ENCODE assay signal across 8 mouse cellular contexts in the genomic region with DNA sequence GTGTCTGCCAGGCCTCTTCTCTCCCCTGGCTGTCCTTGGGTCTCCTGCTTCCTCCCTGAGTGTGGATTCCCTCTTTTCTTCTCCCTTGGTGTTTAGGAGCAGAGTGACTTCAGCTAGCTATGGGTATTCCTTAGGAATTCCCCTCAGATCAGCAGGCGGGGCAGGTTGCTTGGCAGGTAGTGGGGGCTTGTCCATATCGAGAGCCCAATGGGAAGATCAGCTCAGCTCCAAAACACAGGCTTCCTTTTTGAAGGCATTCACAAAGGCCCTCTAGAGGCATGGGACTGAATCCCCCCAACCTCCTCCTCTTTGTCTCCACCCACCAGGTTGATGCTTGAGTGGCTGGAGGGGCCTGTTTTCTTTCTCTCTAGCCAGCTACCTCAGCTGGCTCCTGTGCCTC. TPM values are rescaled to one million over a fixed set of nuclear protein-coding genes. Genes with fewer than 3 reads are reported as not detected.
A peak's percentile ranks its signal among the peaks of the same experiment; 100 is the strongest.
DNase-seq lines count a peak whose midpoint lies in the region; ATAC-seq and TF ChIP-seq lines count a peak whose summit lies in the region.

No protein-coding gene starts in this region.

- TF ChIP-seq CTCF in C2C12 (IDR thresholded peaks at IDR 0.05; ENCODE audit: control insufficient read depth, insufficient read depth, insufficient read length) = no peak
- TF ChIP-seq CTCF in forebrain, postnatal 0 days (IDR thresholded peaks at IDR 0.05; ENCODE audit: low read depth) = peak; percentile 51

- peak overlapping the region; percentile 64 for H3K4me3 ChIP-seq in C2C12 (ENCODE audit: insufficient read depth, poor library complexity, severe bottlenecking)
- H3K4me3 ChIP-seq in forebrain, postnatal 0 days (ENCODE audit: low read depth, low read length) = peak overlapping the region; percentile 68
- no peak overlapping the region for H3K4me3 ChIP-seq in liver, embryonic 16.5 days (ENCODE audit: low read depth, low read length)

- peaks cover 30% of the 10 kb centered on the region for H3K79me2 ChIP-seq in C2C12 (ENCODE audit: control insufficient read depth, insufficient read depth)

- peaks cover 11% of the 10 kb centered on the region for H3K79me3 ChIP-seq in C2C12 (ENCODE audit: low read depth)

- H3K27ac ChIP-seq in forebrain, postnatal 0 days (ENCODE audit: low read depth, low read length) = peak overlapping the region; percentile 92
- H3K27ac ChIP-seq in liver, embryonic 16.5 days (ENCODE audit: low read length) = no peak overlapping the region

- ATAC-seq in forebrain, postnatal 0 days = no peak
- no peak for ATAC-seq in liver, embryonic 16.5 days (ENCODE audit: low read depth)

- H3K9ac ChIP-seq in forebrain, postnatal 0 days = peak overlapping the region; percentile 88
- no peak overlapping the region for H3K9ac ChIP-seq in liver, embryonic 16.5 days (ENCODE audit: low read depth, low read length)

- no peaks in the 10 kb centered on the region for H3K9me3 ChIP-seq in forebrain, postnatal 0 days (ENCODE audit: low read length)
- H3K9me3 ChIP-seq in liver, embryonic 16.5 days (replicated peaks; ENCODE audit: control insufficient read depth, low read length) = no peaks in the 10 kb centered on the region

- H3K36me3 ChIP-seq in C2C12 (ENCODE audit: control insufficient read depth, insufficient read depth) = peaks cover 48% of the 10 kb centered on the region
- peaks cover 40% of the 10 kb centered on the region for H3K36me3 ChIP-seq in forebrain, postnatal 0 days (ENCODE audit: insufficient read depth)
- peaks cover 20% of the 10 kb centered on the region for H3K36me3 ChIP-seq in liver, embryonic 16.5 days (ENCODE audit: control insufficient read depth, insufficient read depth)

- WGBS in forebrain, postnatal 0 days = 9% methylated on average over 2 of the region's 2 CpGs
- 57% methylated on average over 2 of the region's 2 CpGs for WGBS in liver, embryonic 16.5 days (ENCODE audit: insufficient replicate concordance)

- peak; percentile 58 to 59 for DNase-seq in cerebellum, postnatal 10 days
- no peak for DNase-seq in cerebellum, adult 18-20 months
- peak; percentile 73 for DNase-seq in forebrain, postnatal 0 days
- DNase-seq in frontal cortex, postnatal 25 days (ENCODE audit: low spot score in 2 of 2) = no peak
- no peak for DNase-seq in spleen, postnatal 14 days (ENCODE audit: low spot score in 2 of 2)
- DNase-seq in adrenal gland, postnatal 4 days (ENCODE audit: low spot score in 2 of 2) = no peak

- peaks cover 13% of the 10 kb centered on the region; the same call in 1 of the 2 replicates for H3K4me1 ChIP-seq in forebrain, postnatal 0 days (ENCODE audit: insufficient read depth)
- peaks cover 39% of the 10 kb centered on the region for H3K4me1 ChIP-seq in liver, embryonic 16.5 days (ENCODE audit: control insufficient read depth, low read depth, low read length)

- peak overlapping the region; percentile 83 for H3K4me2 ChIP-seq in forebrain, postnatal 0 days (ENCODE audit: low read depth)
- H3K4me2 ChIP-seq in liver, embryonic 16.5 days (ENCODE audit: low read depth, low read length) = peak overlapping the region; percentile 97; the same call in 1 of the 2 replicates

- no peaks in the 10 kb centered on the region for H3K27me3 ChIP-seq in C2C12 (ENCODE audit: control insufficient read depth, insufficient read depth, insufficient read length)
- H3K27me3 ChIP-seq in forebrain, postnatal 0 days (ENCODE audit: insufficient read depth, low read length) = no peaks in the 10 kb centered on the region
- H3K27me3 ChIP-seq in liver, embryonic 16.5 days (ENCODE audit: control insufficient read depth, insufficient read depth, low read depth, low read length) = no peaks in the 10 kb centered on the region

- no peak overlapping the region for H3ac ChIP-seq in C2C12 (ENCODE audit: control insufficient read depth, insufficient read length, low read depth)

TF ChIP-seq in C2C12, 6 proteins besides CTCF, POLR2A, EP300 and RAD21:
- no peak for TF ChIP-seq FOSL1 (IDR thresholded peaks at IDR 0.05; ENCODE audit: insufficient read depth, low read length, poor library complexity, severe bottlenecking)

RNA-seq across cellular contexts. Expression of a gene that starts 4.5 kb away (rescaled TPM):
- polyA plus RNA-seq in C2C12 (2012; fragmentation: generic; extraction: Trizol) = 28.0 TPM
- total RNA-seq in forebrain, postnatal 0 days (2014; rRNA removed) = 85.6 and 86.3 TPM in 2 replicates
- polyA plus RNA-seq in forebrain, postnatal 0 days (2015; fragmentation: Nextera tagmentation; extraction: Ambion mirVana) = 28.7 and 32.7 TPM in 2 replicates
- 10.1 and 10.5 TPM in 2 replicates for polyA plus RNA-seq in liver, embryonic 16.5 days (2015; fragmentation: Nextera tagmentation; extraction: Ambion mirVana)
- 10 to 100 TPM; 29.1 to 33.1 TPM for total RNA-seq in adrenal gland, postnatal 4 days (2021)

RNA-seq across cellular contexts. Expression of a gene that starts 20.5 kb away (rescaled TPM):
- polyA plus RNA-seq in C2C12 (2012; fragmentation: generic; extraction: Trizol) = 0.02 TPM
- 0.23 and 0.48 TPM in 2 replicates for total RNA-seq in forebrain, postnatal 0 days (2014; rRNA removed)
- 0.08 and 0.16 TPM in 2 replicates for polyA plus RNA-seq in forebrain, postnatal 0 days (2015; fragmentation: Nextera tagmentation; extraction: Ambion mirVana)
- polyA plus RNA-seq in liver, embryonic 16.5 days (2015; fragmentation: Nextera tagmentation; extraction: Ambion mirVana) = 0.06 TPM in 1 of 2 replicates, not detected in the other
- total RNA-seq in adrenal gland, postnatal 4 days (2021) = under 1 TPM; 0.17 TPM

RNA-seq across cellular contexts. Expression of a gene that starts 27.8 kb away (rescaled TPM):
- polyA plus RNA-seq in C2C12 (2012; fragmentation: generic; extraction: Trizol) = 0.19 TPM
- total RNA-seq in forebrain, postnatal 0 days (2014; rRNA removed) = 19.9 and 22.5 TPM in 2 replicates
- polyA plus RNA-seq in forebrain, postnatal 0 days (2015; fragmentation: Nextera tagmentation; extraction: Ambion mirVana) = 33.5 and 34.2 TPM in 2 replicates
- 11.6 and 12.0 TPM in 2 replicates for polyA plus RNA-seq in liver, embryonic 16.5 days (2015; fragmentation: Nextera tagmentation; extraction: Ambion mirVana)
- total RNA-seq in adrenal gland, postnatal 4 days (2021) = 10 to 100 TPM; 39.7 to 47.5 TPM

RNA-seq across cellular contexts. Expression of a gene that starts 30.0 kb away (rescaled TPM):
- not detected for polyA plus RNA-seq in C2C12 (2012; fragmentation: generic; extraction: Trizol)
- not detected in 2 replicates for total RNA-seq in forebrain, postnatal 0 days (2014; rRNA removed)
- polyA plus RNA-seq in forebrain, postnatal 0 days (2015; fragmentation: Nextera tagmentation; extraction: Ambion mirVana) = not detected in 2 replicates
- not detected in 2 replicates for polyA plus RNA-seq in liver, embryonic 16.5 days (2015; fragmentation: Nextera tagmentation; extraction: Ambion mirVana)
- not detected for total RNA-seq in adrenal gland, postnatal 4 days (2021)

Comparison
In these comparisons a context has a peak if more than half of its experiments do, and no peak if none do; other contexts are left out.
1. DNase-seq: peak in cerebellum, postnatal 10 days (2 of 2) and forebrain, postnatal 0 days (single experiment); none in cerebellum, adult 18-20 months (0 of 2), frontal cortex, postnatal 25 days (0 of 2), spleen, postnatal 14 days (0 of 2) and adrenal gland, postnatal 4 days (0 of 2).
2. RNA of a gene that starts 27.8 kb away (polyA plus RNA-seq): 33.5 to 34.2 TPM in forebrain, postnatal 0 days and 11.6 to 12.0 TPM in liver, embryonic 16.5 days; 0.19 TPM in C2C12 (single experiment); every median in the first group is over 10 times any median in the second.